Mouse (Mus musculus) CD8-positive naive resting alpha-beta T cell, adult 57 days (primary cell): Measurements from ENCODE around the gene Tgif2lx1. TPM values are rescaled to one million over a fixed set of nuclear protein-coding genes. Genes with fewer than 3 reads are reported as not detected.

Experiments used
- total RNA-seq: library from RNA; stranded (reverse); gene quantifications from one replicate; pipeline ENCODE4 v1.2.4, GENCODE M21; 2023

Tgif2lx1 gene
- not detected for total RNA-seq

DNA sequence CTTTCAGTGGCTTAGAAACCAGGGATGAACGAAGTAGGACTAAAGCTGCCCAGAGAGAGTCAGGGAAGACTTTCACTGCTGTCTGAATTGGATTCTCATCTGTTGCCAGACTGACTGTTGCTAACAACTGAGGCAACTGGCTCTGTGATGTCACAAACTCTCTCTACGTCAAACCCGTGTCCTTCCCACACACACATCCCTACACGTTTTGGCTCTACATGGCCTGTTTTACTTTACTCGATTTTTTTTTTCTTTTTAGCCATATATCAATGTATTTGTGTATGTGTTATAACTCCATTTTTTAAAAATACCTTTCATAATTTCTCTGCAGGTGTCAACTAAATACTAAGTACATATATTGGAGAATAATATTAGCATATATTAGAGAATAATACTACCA lies at the start of gene Tgif2lx1:
TSS of gene Tgif2lx1 (minus strand) at position 101 of the 400 bp plus-strand sequence.

Other genes starting within 250 kb of the Tgif2lx1 start
- gene Tgif2lx2, start 53.5 kb downstream of the Tgif2lx1 start, total RNA-seq: not detected